Mouse (Mus musculus) spleen, adult 2 months (tissue): ENCODE results near the gene Crygb. TPM values are rescaled to one million over a fixed set of nuclear protein-coding genes. Genes with fewer than 3 reads are reported as not detected.
"Not testable (repeated sequence)": the region's sequence is repeated elsewhere in the genome, so short reads cannot be mapped to it uniquely, and the experiment has no call there.

Source experiments
- DNase-seq, 2 experiments: peaks; one replicate each; pipeline versions ENCODE4 v3.0.0 to v3.0.0-alpha.2; 2012 to 2021; ENCODE audit warnings: low spot score in 2 of 2, low read depth in 1 of 2
- H3K27ac ChIP-seq: fragments of 200-500 bp; 2 replicates; pipeline ENCODE4 v1.5.1; 2012; ENCODE audit warnings: low read length, inconsistent platforms; ENCODE audit not compliant: insufficient read depth
- H3K27me3 ChIP-seq: fragments of 200-500 bp; 2 replicates; pipeline ENCODE4 v1.6.1; 2012; ENCODE audit warnings: mild to moderate bottlenecking, moderate library complexity, low read length, inconsistent platforms; ENCODE audit not compliant: control insufficient read depth, insufficient read depth
- H3K36me3 ChIP-seq: fragments of 200-500 bp; 2 replicates; pipeline ENCODE4 v1.6.1; 2012; ENCODE audit warnings: mild to moderate bottlenecking, low read length, inconsistent platforms; ENCODE audit not compliant: control insufficient read depth, insufficient read depth
- H3K4me1 ChIP-seq: fragments of 200-500 bp; 2 replicates; pipeline ENCODE4 v1.6.1; 2011; ENCODE audit warnings: inconsistent platforms; ENCODE audit not compliant: control insufficient read depth, insufficient read depth, insufficient read length
- H3K4me3 ChIP-seq: fragments of 200-500 bp; 2 replicates; pipeline ENCODE4 v1.5.1; 2011; ENCODE audit warnings: mild to moderate bottlenecking, inconsistent platforms; ENCODE audit not compliant: insufficient read depth, insufficient read length; ENCODE audit errors: extremely low read depth
- CTCF ChIP-seq: fragments of 200-500 bp; IDR thresholded peaks from 2 replicates; pipeline ENCODE4 v1.5.1; 2011; ENCODE audit warnings: mild to moderate bottlenecking, inconsistent platforms; ENCODE audit not compliant: insufficient read depth, insufficient read length, insufficient replicate concordance; ENCODE audit errors: extremely low read depth
- POLR2A ChIP-seq: fragments of 200-500 bp; IDR thresholded peaks from 2 replicates; pipeline ENCODE4 v1.6.1; 2011; ENCODE audit warnings: low read depth, low read length, inconsistent platforms
- WGBS: fragments of 180-500 bp; shearing (Covaris S2); methylation state at CpG from one replicate; pipeline ENCODE4 v1.1.7; 2018; 5-methylcytosine and 5-hydroxymethylcytosine counted together
- polyA plus RNA-seq: library from polyadenylated mRNA; depleted of rRNA; stranded (reverse); fragments of >200 nt; gene quantifications from 2 replicates; pipeline ENCODE4 v1.2.3, GENCODE M21; 2012

Gene Crygb
- polyA plus RNA-seq, 1 experiment = not detected

- 80% methylated on average over 6 of the region's 6 CpGs for WGBS
- no peak for DNase-seq
- Histone ChIP-seq H3K4me1 (no peaks in the 10 kb centered on the region), H3K27ac (no peak within 1 kb of the TSS), H3K4me3 (no peak within 1 kb of the TSS), H3K36me3 (no peaks in the 10 kb centered on the region), H3K27me3 (no peaks in the 10 kb centered on the region)
- TF ChIP-seq CTCF (no peak), POLR2A (no peak)
Observed at GRCm38 (mm10) chr1:65073589-65073988, 8.5 kb downstream of the Crygb start, which contains the start of gene Crygc. Crygc (minus strand) TSS chr1:65073689.

GRCm38 (mm10) chr1:65067842-65068241 is 14.2 kb downstream of the Crygb start:
- Histone ChIP-seq H3K4me3 (no peak overlapping the region), H3K27me3 (no peaks in the 10 kb centered on the region), H3K4me1 (no peaks in the 10 kb centered on the region), H3K27ac (no peak overlapping the region), H3K36me3 (no peaks in the 10 kb centered on the region)
- no peak for DNase-seq
- no peak for TF ChIP-seq POLR2A
- TF ChIP-seq CTCF = no peak

GRCm38 (mm10) chr1:65064201-65064600 is 17.9 kb downstream of the Crygb start:
- Histone ChIP-seq H3K27ac (no peak overlapping the region), H3K4me1 (no peaks in the 10 kb centered on the region), H3K36me3 (no peaks in the 10 kb centered on the region), H3K27me3 (no peaks in the 10 kb centered on the region), H3K4me3 (no peak overlapping the region)
- no peak for DNase-seq
- 91% methylated on average over 15 of the region's 15 CpGs for WGBS
- no peak for TF ChIP-seq CTCF
- no peak for TF ChIP-seq POLR2A

GRCm38 (mm10) chr1:65063352-65063751 is 18.7 kb downstream of the Crygb start, which contains the start of gene Crygd:
Crygd (minus strand) TSS chr1:65063452.
- WGBS = 89% methylated on average over 8 of the region's 8 CpGs
- H3K27ac ChIP-seq = no peak within 1 kb of the TSS
- no peaks in the 10 kb centered on the region for H3K36me3 ChIP-seq
- TF ChIP-seq POLR2A (no peak), CTCF (no peak)
- H3K4me1 ChIP-seq = no peaks in the 10 kb centered on the region
- no peaks in the 10 kb centered on the region for H3K27me3 ChIP-seq
- DNase-seq = no peak
- H3K4me3 ChIP-seq = no peak within 1 kb of the TSS

- DNase-seq = no peak
- Histone ChIP-seq H3K4me1 (no peaks in the 10 kb centered on the region), H3K36me3 (no peaks in the 10 kb centered on the region), H3K27ac (no peak overlapping the region), H3K27me3 (no peaks in the 10 kb centered on the region), H3K4me3 (no peak overlapping the region)
- TF ChIP-seq POLR2A = no peak
- TF ChIP-seq CTCF = no peak
- WGBS = 58% methylated on average over 2 of the region's 2 CpGs
Observed at GRCm38 (mm10) chr1:65052140-65052539, 29.9 kb downstream of the Crygb start.

GRCm38 (mm10) chr1:65051696-65052095 is 30.4 kb downstream of the Crygb start:
- no peak overlapping the region for H3K27ac ChIP-seq

GRCm38 (mm10) chr1:65050952-65051351 is 31.1 kb downstream of the Crygb start, which contains the start of gene Cryge:
Cryge (minus strand) TSS chr1:65051149.
- DNase-seq, H3K27ac ChIP-seq, H3K27me3 ChIP-seq, H3K4me3 ChIP-seq, H3K4me1 ChIP-seq, H3K36me3 ChIP-seq: not testable (repeated sequence)
- 88% methylated on average over 11 of the region's 12 CpGs for WGBS

More at GRCm38 (mm10) chr1:65051696-65052095, 30.4 kb downstream of the Crygb start:
- Histone ChIP-seq H3K4me1 (no peaks in the 10 kb centered on the region), H3K4me3 (no peak overlapping the region), H3K36me3 (no peaks in the 10 kb centered on the region), H3K27me3 (no peaks in the 10 kb centered on the region)
- 85% methylated on average over 7 of the region's 7 CpGs for WGBS
- no peak for DNase-seq
- no peak for TF ChIP-seq CTCF
- TF ChIP-seq POLR2A = no peak
